Mouse (Mus musculus): Measurements from ENCODE around the gene Onecut3. TPM values are rescaled to one million over a fixed set of nuclear protein-coding genes. Genes with fewer than 3 reads are reported as not detected.

The Onecut3 gene
- total RNA-seq (2015) (not detected in 2 replicates), total RNA-seq (2017) (not detected in 2 replicates)

- ATAC-seq (replicated peaks; ENCODE audit: poor library complexity): peak; percentile 27; the same call in 1 of the 2 replicates
Measured at GRCm38 (mm10) chr10:80494732-80495131, at the start of gene Onecut3. Onecut3 (plus strand) TSS chr10:80494835.

- ATAC-seq (replicated peaks; ENCODE audit: poor library complexity): no peak
Measured at GRCm38 (mm10) chr10:80445052-80445451, 49.6 kb upstream of the Onecut3 start.

GRCm38 (mm10) chr10:80445898-80446601, 48.6 kb upstream of the Onecut3 start:
- peak; percentile 86 for ATAC-seq (replicated peaks; ENCODE audit: poor library complexity)

DNA sequence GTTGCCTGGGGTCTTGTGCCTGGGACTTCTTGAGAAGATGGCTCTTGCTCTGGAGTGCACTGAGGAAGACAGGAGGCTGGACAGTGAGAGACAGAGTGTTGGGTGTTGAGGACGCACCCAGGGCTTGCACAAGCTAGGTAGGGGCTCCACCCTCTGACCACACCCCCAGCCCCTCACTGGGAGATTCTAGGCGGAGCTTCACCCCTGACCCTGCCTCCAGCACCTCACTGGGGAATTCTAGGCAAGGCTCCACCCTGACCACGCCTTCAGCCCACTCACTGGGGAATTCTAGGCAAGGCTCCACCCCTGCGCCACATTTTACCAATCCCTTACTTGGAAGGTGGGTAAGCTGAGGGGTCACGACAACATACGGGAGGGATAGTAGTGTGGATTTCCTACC, 44.0 kb upstream of the Onecut3 start:
- no peak for ATAC-seq (replicated peaks; ENCODE audit: poor library complexity)

GRCm38 (mm10) chr10:80453601-80454000, 41.0 kb upstream of the Onecut3 start:
- no peak for ATAC-seq (replicated peaks; ENCODE audit: poor library complexity)

DNA sequence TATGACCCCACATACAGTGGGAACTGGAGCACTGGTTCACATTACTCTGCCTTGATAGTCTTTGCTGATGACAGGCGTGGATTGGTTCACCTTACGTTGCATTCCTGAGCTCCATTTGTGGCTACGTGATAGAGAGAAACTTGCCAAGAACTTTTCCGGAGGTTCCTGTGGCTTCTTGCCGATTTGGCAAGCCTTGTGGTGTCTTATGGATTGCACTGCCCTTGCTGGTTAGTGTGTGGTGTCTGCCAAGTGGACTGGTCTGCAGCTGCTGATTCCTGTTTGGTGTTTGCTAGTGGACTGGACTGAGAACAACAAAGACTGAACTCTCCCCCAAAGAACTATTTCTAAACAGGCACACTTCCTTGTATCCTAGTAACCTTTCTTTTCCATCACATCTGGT, 39.9 kb upstream of the Onecut3 start:
- ATAC-seq (replicated peaks; ENCODE audit: poor library complexity): no peak

DNA sequence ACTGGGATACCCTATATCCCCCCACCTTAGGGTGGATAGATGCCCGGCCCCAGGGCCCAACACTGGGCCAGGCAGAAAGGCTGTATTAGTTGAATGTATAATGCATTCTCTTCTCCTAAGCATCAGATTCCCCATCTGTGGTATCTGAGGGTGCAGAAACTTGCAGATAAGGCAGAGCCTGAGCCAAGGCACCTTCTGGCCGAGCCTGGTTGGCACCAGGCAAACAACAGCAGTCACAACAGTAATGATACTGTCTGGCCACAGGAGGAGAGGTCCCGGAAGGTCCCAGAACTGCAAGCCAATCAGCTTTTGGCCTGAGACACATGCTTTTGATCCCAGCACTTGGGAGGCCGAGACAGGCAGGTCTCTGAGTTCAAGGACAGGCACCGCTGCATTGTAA, 38.9 kb upstream of the Onecut3 start:
- peak; percentile 55 for ATAC-seq (replicated peaks; ENCODE audit: poor library complexity)

GRCm38 (mm10) chr10:80459236-80459635, 35.4 kb upstream of the Onecut3 start:
- ATAC-seq (replicated peaks; ENCODE audit: poor library complexity): no peak

DNA sequence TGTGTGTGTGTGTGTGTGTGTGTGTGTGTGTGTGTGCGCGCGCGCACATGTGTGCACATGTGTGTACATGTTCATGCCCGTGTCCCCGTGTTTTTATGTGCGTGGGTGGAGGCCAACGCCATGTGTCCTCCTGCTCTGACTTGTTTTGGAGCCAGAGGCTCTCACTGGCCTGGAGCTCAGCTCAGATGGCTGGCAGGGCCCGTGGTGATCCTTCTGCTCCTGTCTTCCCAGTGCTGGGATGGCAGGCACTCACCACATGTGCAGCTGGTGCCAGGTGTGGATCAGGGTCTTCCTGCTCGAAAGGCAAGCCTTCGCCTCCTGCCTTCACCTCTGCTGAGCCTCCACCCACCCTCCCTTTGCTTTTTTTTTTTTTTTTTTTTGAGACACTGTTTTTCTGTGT, 35.0 kb upstream of the Onecut3 start:
- no peak for ATAC-seq (replicated peaks; ENCODE audit: poor library complexity)

GRCm38 (mm10) chr10:80460324-80460723, 34.3 kb upstream of the Onecut3 start:
- no peak for ATAC-seq (replicated peaks; ENCODE audit: poor library complexity)

DNA sequence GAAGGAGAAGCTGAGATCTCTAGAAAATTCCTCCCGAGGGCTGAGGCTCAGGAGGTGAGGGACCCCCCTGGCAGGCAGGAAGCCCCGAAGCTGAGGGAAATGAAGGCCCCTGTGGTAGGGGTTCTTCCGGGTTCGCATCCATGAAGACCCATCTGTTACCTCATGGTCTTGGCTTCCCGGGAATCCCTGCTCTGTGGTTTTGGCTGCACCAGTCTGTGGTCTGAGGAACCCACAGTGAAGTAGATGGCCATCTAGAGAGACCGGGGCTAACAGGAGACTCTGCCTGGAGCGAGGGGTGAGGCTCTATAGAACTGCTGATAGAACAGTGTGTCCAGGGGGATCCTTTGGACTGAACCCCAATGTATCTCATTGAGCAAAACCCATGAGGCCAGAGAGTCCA, 33.3 kb upstream of the Onecut3 start:
- no peak for ATAC-seq (replicated peaks; ENCODE audit: poor library complexity)

GRCm38 (mm10) chr10:80464381-80465035, 30.1 kb upstream of the Onecut3 start:
- no peak for ATAC-seq (replicated peaks; ENCODE audit: poor library complexity)

- ATAC-seq (replicated peaks; ENCODE audit: poor library complexity): no peak
Measured at GRCm38 (mm10) chr10:80465066-80465465, 29.6 kb upstream of the Onecut3 start.

DNA sequence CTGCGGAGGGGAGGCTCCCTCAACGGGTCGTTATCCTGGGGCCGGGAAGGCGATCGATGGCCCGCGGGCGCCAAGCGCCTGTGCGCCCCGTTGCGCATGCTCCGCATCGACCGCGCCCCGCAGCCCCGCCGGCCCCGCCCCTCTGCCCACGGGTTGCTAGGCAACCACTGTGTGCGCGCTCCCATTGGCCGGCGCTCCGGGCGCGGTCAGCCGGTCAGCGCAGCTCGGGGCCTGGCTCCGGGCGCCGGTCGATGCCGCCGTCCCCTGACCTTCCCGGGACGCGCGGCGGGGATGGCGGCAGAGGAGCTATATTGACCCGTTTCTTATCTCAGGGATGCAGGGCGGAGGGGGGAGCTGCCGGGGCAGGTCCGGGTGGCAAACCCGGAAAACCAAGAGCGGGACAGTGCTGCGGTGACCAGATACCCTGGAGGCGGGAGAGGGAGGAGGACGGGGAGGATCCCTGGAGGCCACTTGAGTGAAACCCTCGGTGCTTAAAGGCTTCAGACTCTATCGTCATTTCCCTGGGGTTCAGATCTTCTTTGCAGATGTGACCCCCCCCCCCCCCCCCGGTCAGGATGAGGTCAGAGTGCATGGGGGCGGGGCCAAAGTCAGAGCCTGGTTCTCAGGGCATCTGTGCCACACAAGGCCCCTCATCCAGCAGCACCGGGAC, 19.2 kb upstream of the Onecut3 start:
- peak; percentile 93 for ATAC-seq (replicated peaks; ENCODE audit: poor library complexity)

GRCm38 (mm10) chr10:80478531-80478930, 16.1 kb upstream of the Onecut3 start:
- ATAC-seq (replicated peaks; ENCODE audit: poor library complexity): no peak

- peak; percentile 82 for ATAC-seq (replicated peaks; ENCODE audit: poor library complexity)
Measured at GRCm38 (mm10) chr10:80481002-80481401, 13.6 kb upstream of the Onecut3 start.

DNA sequence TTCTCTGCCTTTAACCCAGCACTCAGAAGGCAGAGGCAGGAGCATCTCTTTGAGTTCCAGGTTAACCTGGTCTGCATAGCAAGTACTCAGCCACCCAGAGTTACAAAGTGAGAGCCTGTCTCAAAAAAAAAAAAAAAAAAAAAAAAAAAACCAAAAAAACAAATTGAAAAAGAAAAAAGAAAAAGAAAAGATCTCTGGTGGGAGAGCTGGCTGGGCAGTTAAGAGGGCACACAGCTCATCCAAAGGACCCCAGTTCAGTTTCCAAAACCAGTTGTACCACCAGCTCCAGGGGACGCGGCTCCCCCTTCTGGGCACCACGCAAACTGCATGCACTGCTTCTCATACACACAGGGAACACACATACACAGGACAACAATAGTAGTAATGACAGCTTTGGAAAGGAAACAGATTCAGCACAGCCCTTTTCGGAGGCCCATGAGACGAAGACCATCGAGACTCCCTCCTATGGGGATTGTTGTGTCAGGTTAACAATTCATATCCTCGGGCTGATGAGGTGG, 7.7 kb upstream of the Onecut3 start:
- peak; percentile 60; the same call in 1 of the 2 replicates for ATAC-seq (replicated peaks; ENCODE audit: poor library complexity)

DNA sequence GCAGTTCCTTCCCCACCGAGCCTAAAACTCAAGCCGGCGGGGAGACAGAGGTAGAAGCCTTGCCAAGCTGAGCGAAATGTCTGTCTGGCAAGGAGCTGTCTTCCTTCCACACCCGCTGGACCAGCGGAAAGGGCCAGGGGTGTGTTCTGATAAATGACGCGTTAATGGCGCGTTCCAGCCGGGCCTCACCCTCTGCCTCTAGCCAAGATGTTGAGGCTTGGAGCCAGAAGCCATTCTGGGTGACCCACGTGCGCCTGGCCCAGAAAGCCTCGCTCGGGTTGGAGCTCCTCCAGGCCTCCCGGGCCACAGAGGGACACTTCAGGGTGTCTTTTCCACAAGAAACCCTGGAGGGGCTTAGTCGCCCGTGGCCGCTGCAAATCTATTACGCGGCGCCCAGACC, 4.6 kb upstream of the Onecut3 start:
- ATAC-seq (replicated peaks; ENCODE audit: poor library complexity): no peak

- ATAC-seq (replicated peaks; ENCODE audit: poor library complexity): 0 out of 2 replicates have a peak, but pooled peaks have one; percentile 26
Measured at GRCm38 (mm10) chr10:80495901-80496300, 1.3 kb downstream of the Onecut3 start.

- no peak for ATAC-seq (replicated peaks; ENCODE audit: poor library complexity)
Measured at GRCm38 (mm10) chr10:80496421-80496820, 1.8 kb downstream of the Onecut3 start.

GRCm38 (mm10) chr10:80502291-80502690, 7.7 kb downstream of the Onecut3 start:
- no peak for ATAC-seq (replicated peaks; ENCODE audit: poor library complexity)
